Mouse (Mus musculus) liver, embryonic 14.5 days (tissue): Measurements from ENCODE around the gene Cd3d.

ENCODE experiments used
- CTCF ChIP-seq: IDR thresholded peaks from 2 replicates; pipeline ENCODE4 v1.5.1; 2016; ENCODE audit warnings: antibody characterized with exemption, low read depth, control low read depth
- EP300 ChIP-seq: IDR thresholded peaks from 2 replicates; pipeline ENCODE4 v1.6.1; 2016; ENCODE audit warnings: antibody characterized with exemption, low read depth

- TF ChIP-seq CTCF (no peak), EP300 (no peak)
Observed at GRCm38 (mm10) chr9:44980242-44980641, 1.3 kb upstream of the Cd3d start, which contains the start of gene Cd3g.
